Mouse (Mus musculus): Measurements from ENCODE around the gene Xpr1. TPM values are rescaled to one million over a fixed set of nuclear protein-coding genes. Genes with fewer than 3 reads are reported as not detected.
A peak's percentile ranks its signal among the peaks of the same experiment; 100 is the strongest.

Gene Xpr1
- total and polyA plus RNA-seq, 2 experiments from 2014 or later = 5.0 to 35.8 TPM

GRCm38 (mm10) chr1:155407697-155408576 lies 9.3 kb downstream of the Xpr1 start:
- Histone ChIP-seq H3K9me3 (replicated peaks; ENCODE audit: control insufficient read depth, low read length) (no peaks in the 10 kb centered on the region), H3K27me3 (ENCODE audit: control insufficient read depth, insufficient read depth, low read length) (no peaks in the 10 kb centered on the region), H3K4me1 (ENCODE audit: control insufficient read depth, insufficient read depth) (no peaks in the 10 kb centered on the region), H3K9ac (replicated peaks; ENCODE audit: low read depth, low read length) (no peak overlapping the region), H3K4me3 (ENCODE audit: low read depth, low read length) (no peak overlapping the region), H3K36me3 (replicated peaks; ENCODE audit: control insufficient read depth, insufficient read depth, low read length) (no peaks in the 10 kb centered on the region), H3K27ac (ENCODE audit: low read depth) (no peak overlapping the region), H3K4me2 (ENCODE audit: low read depth, low read length) (no peak overlapping the region)
- ATAC-seq (ENCODE audit: insufficient read depth, low read depth) (no peak), DNase-seq (ENCODE audit: low spot score) (no peak)
- 76% methylated on average over 11 of the region's 11 CpGs for WGBS
- TF ChIP-seq EP300 (IDR thresholded peaks at IDR 0.05; ENCODE audit: low read depth) (no peak), CTCF (IDR thresholded peaks at IDR 0.05; ENCODE audit: low read depth) (no peak)

- no peak for TF ChIP-seq EP300 (IDR thresholded peaks at IDR 0.05; ENCODE audit: low read depth)
- no peak for TF ChIP-seq CTCF (IDR thresholded peaks at IDR 0.05; ENCODE audit: low read depth)
- ATAC-seq (ENCODE audit: insufficient read depth, low read depth) (no peak), DNase-seq (ENCODE audit: low spot score) (no peak)
- WGBS = 76% methylated on average over 4 of the region's 4 CpGs
- Histone ChIP-seq H3K27me3 (ENCODE audit: control insufficient read depth, insufficient read depth, low read length) (no peaks in the 10 kb centered on the region), H3K9me3 (replicated peaks; ENCODE audit: control insufficient read depth, low read length) (no peaks in the 10 kb centered on the region), H3K36me3 (replicated peaks; ENCODE audit: control insufficient read depth, insufficient read depth, low read length) (no peaks in the 10 kb centered on the region), H3K27ac (ENCODE audit: low read depth) (no peak overlapping the region), H3K4me2 (ENCODE audit: low read depth, low read length) (no peak overlapping the region), H3K4me1 (ENCODE audit: control insufficient read depth, insufficient read depth) (peaks cover 4% of the 10 kb centered on the region; the same call in 1 of the 2 replicates), H3K4me3 (ENCODE audit: low read depth, low read length) (no peak overlapping the region), H3K9ac (replicated peaks; ENCODE audit: low read depth, low read length) (no peak overlapping the region)
These were observed 17.2 kb downstream of the Xpr1 start for GRCm38 (mm10) chr1:155400056-155400455.

GRCm38 (mm10) chr1:155394829-155395228 lies 22.4 kb downstream of the Xpr1 start:
- 60% methylated on average over 6 of the region's 6 CpGs for WGBS
- Histone ChIP-seq H3K9me3 (replicated peaks; ENCODE audit: control insufficient read depth, low read length) (no peaks in the 10 kb centered on the region), H3K9ac (replicated peaks; ENCODE audit: low read depth, low read length) (no peak overlapping the region), H3K36me3 (replicated peaks; ENCODE audit: control insufficient read depth, insufficient read depth, low read length) (no peaks in the 10 kb centered on the region), H3K4me3 (ENCODE audit: low read depth, low read length) (no peak overlapping the region), H3K27me3 (ENCODE audit: control insufficient read depth, insufficient read depth, low read length) (no peaks in the 10 kb centered on the region), H3K4me1 (ENCODE audit: control insufficient read depth, insufficient read depth) (peaks cover 4% of the 10 kb centered on the region; the same call in 1 of the 2 replicates), H3K27ac (ENCODE audit: low read depth) (peak overlapping the region; percentile 25; the same call in 1 of the 2 replicates), H3K4me2 (ENCODE audit: low read depth, low read length) (no peak overlapping the region)
- ATAC-seq (ENCODE audit: insufficient read depth, low read depth) (no peak), DNase-seq (ENCODE audit: low spot score) (peak; percentile 35)
- TF ChIP-seq EP300 (IDR thresholded peaks at IDR 0.05; ENCODE audit: low read depth) = no peak
- no peak for TF ChIP-seq CTCF (IDR thresholded peaks at IDR 0.05; ENCODE audit: low read depth)

- no peak for DNase-seq (ENCODE audit: low spot score)
- H3K36me3 ChIP-seq (replicated peaks; ENCODE audit: control insufficient read depth, insufficient read depth, low read length) = no peaks in the 10 kb centered on the region
- no peak overlapping the region for H3K4me3 ChIP-seq (ENCODE audit: low read depth, low read length)
- no peak overlapping the region for H3K9ac ChIP-seq (replicated peaks; ENCODE audit: low read depth, low read length)
- H3K4me1 ChIP-seq (ENCODE audit: control insufficient read depth, insufficient read depth) = no peaks in the 10 kb centered on the region; the same call in 1 of the 2 replicates
- no peaks in the 10 kb centered on the region for H3K9me3 ChIP-seq (replicated peaks; ENCODE audit: control insufficient read depth, low read length)
- H3K27ac ChIP-seq (ENCODE audit: low read depth) = no peak overlapping the region
- TF ChIP-seq EP300 (IDR thresholded peaks at IDR 0.05; ENCODE audit: low read depth) = no peak
- no peak for TF ChIP-seq CTCF (IDR thresholded peaks at IDR 0.05; ENCODE audit: low read depth)
- no peak for ATAC-seq (ENCODE audit: insufficient read depth, low read depth)
- WGBS = 22% methylated on average over 2 of the region's 2 CpGs
- no peak overlapping the region for H3K4me2 ChIP-seq (ENCODE audit: low read depth, low read length)
- no peaks in the 10 kb centered on the region for H3K27me3 ChIP-seq (ENCODE audit: control insufficient read depth, insufficient read depth, low read length)
These were observed 23.2 kb downstream of the Xpr1 start for GRCm38 (mm10) chr1:155394021-155394420.

DNA sequence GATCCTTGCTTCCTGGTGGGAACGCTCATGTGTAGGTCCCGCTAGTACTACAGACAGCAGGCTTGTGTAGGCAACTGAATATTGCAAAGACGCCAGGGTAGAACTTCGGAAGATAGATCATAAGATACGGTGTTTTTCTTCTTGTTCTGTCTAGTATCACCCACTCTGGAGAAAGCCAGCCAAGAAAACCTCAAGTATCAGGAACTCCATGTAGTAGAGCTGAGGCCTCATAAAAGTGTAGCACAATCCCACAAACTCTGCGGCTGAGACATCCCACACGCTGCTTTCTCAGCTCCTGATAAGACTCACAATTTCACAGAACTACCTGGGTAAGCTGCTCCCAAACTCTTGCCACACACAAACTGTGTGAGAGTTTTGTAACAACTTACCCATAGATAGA lies 24.4 kb downstream of the Xpr1 start:
- TF ChIP-seq EP300 (IDR thresholded peaks at IDR 0.05; ENCODE audit: low read depth) (no peak), CTCF (IDR thresholded peaks at IDR 0.05; ENCODE audit: low read depth) (no peak)
- no peaks in the 10 kb centered on the region for H3K4me1 ChIP-seq (ENCODE audit: control insufficient read depth, insufficient read depth)
- no peak overlapping the region for H3K4me2 ChIP-seq (ENCODE audit: low read depth, low read length)
- H3K9ac ChIP-seq (replicated peaks; ENCODE audit: low read depth, low read length) = no peak overlapping the region
- DNase-seq (ENCODE audit: low spot score) = no peak
- H3K9me3 ChIP-seq (replicated peaks; ENCODE audit: control insufficient read depth, low read length) = no peaks in the 10 kb centered on the region
- WGBS = 87% methylated on average over 7 of the region's 7 CpGs
- H3K36me3 ChIP-seq (replicated peaks; ENCODE audit: control insufficient read depth, insufficient read depth, low read length) = no peaks in the 10 kb centered on the region
- no peak for ATAC-seq (ENCODE audit: insufficient read depth, low read depth)
- H3K27ac ChIP-seq (ENCODE audit: low read depth) = no peak overlapping the region
- no peak overlapping the region for H3K4me3 ChIP-seq (ENCODE audit: low read depth, low read length)
- no peaks in the 10 kb centered on the region for H3K27me3 ChIP-seq (ENCODE audit: control insufficient read depth, insufficient read depth, low read length)

Measured in heart, postnatal 0 days (tissue).